Mouse (Mus musculus) CH12.LX (cell line): ENCODE data around the gene Thoc7. TPM values are rescaled to one million over a fixed set of nuclear protein-coding genes. Genes with fewer than 3 reads are reported as not detected.
A peak's percentile ranks its signal among the peaks of the same experiment; 100 is the strongest.
"Not testable (repeated sequence)": the region's sequence is repeated elsewhere in the genome, so short reads cannot be mapped to it uniquely, and the experiment has no call there.

Source experiments
- DNase-seq: peaks from one replicate; pipeline ENCODE4 v3.0.0-alpha.2; 2013; ENCODE audit errors: extremely low read depth
- H3K27ac ChIP-seq: 2 replicates; pipeline ENCODE4 v1.5.1; 2012; ENCODE audit warnings: low read depth, mild to moderate bottlenecking, control low read depth, moderate library complexity; ENCODE audit not compliant: insufficient read depth
- H3K27me3 ChIP-seq: replicated peaks from 2 replicates; pipeline ENCODE3; 2012; ENCODE audit warnings: inconsistent platforms
- H3K36me3 ChIP-seq, 2 experiments: replicated peaks in 1 of 2; 2 replicates each; pipeline versions ENCODE3 to v1.6.1; 2012; ENCODE audit warnings: inconsistent platforms in 1 of 2, low read length in 1 of 2, mild to moderate bottlenecking in 1 of 2, mixed read lengths in 1 of 2, moderate library complexity in 1 of 2; ENCODE audit not compliant: control insufficient read depth in 1 of 2, insufficient read depth in 1 of 2
- H3K4me1 ChIP-seq, 2 experiments: 2 replicates each; pipeline ENCODE4 v1.6.1; 2012; ENCODE audit warnings: inconsistent platforms in 1 of 2, moderate library complexity in 1 of 2; ENCODE audit not compliant: insufficient read depth in 2 of 2, control insufficient read depth in 1 of 2
- H3K4me2 ChIP-seq: 2 replicates; pipeline ENCODE4 v1.6.1; 2012; ENCODE audit warnings: low read depth, mild to moderate bottlenecking, control low read depth; ENCODE audit not compliant: poor library complexity, insufficient read depth, severe bottlenecking
- H3K4me3 ChIP-seq, 3 experiments: fragments of 150-350 bp in 1 of 3; sonication (generic) in 1 of 3; replicated peaks in 1 of 3; 2 replicates each; pipeline versions ENCODE3 to v1.5.1; 2011 to 2012; ENCODE audit warnings: low read depth in 2 of 3, low read length in 2 of 3, mild to moderate bottlenecking in 2 of 3, moderate library complexity in 2 of 3, control low read depth in 1 of 3, improper control_type of control experiment in 1 of 3, inconsistent platforms in 1 of 3, mixed read lengths in 1 of 3; ENCODE audit not compliant: poor library complexity in 1 of 3
- H3K79me2 ChIP-seq: replicated peaks from 2 replicates; pipeline ENCODE4 v1.6.1; 2012; ENCODE audit warnings: mild to moderate bottlenecking, moderate library complexity; ENCODE audit not compliant: control insufficient read depth, poor library complexity, insufficient read depth, severe bottlenecking; ENCODE audit errors: extremely low read depth
- H3K9ac ChIP-seq: 2 replicates; pipeline ENCODE4 v1.6.1; 2012; ENCODE audit warnings: low read depth, mild to moderate bottlenecking, control low read depth, moderate library complexity; ENCODE audit not compliant: insufficient read depth
- H3K9me3 ChIP-seq: replicated peaks from 2 replicates; pipeline ENCODE3; 2012; ENCODE audit warnings: low read length, inconsistent platforms, mixed read lengths
- BHLHE40 ChIP-seq: IDR thresholded peaks from 2 replicates; pipeline ENCODE4 v1.6.1; 2011; ENCODE audit warnings: mild to moderate bottlenecking, low read depth, low read length, improper control_type of control experiment
- ELF1 ChIP-seq: IDR thresholded peaks from 2 replicates; pipeline ENCODE4 v1.6.1; 2014; ENCODE audit warnings: low read depth, mild to moderate bottlenecking, inconsistent platforms, low read length, improper control_type of control experiment
- EP300 ChIP-seq: IDR thresholded peaks from 2 replicates; pipeline ENCODE4 v1.6.1; 2011; ENCODE audit warnings: low read length, improper control_type of control experiment
- ETS1 ChIP-seq: conservative IDR thresholded peaks from 2 replicates; pipeline ENCODE4 v1.6.1; 2012; ENCODE audit warnings: low read depth, mild to moderate bottlenecking, inconsistent platforms, low read length, improper control_type of control experiment, moderate library complexity
- HCFC1 ChIP-seq: IDR thresholded peaks from 2 replicates; pipeline ENCODE4 v1.6.1; 2012; ENCODE audit warnings: low read depth, mild to moderate bottlenecking, inconsistent platforms, low read length, improper control_type of control experiment
- IRF4 ChIP-seq: IDR thresholded peaks from 2 replicates; pipeline ENCODE4 v1.6.1; 2014; ENCODE audit warnings: low read depth, mild to moderate bottlenecking, inconsistent platforms, low read length, improper control_type of control experiment
- JUND ChIP-seq: conservative IDR thresholded peaks from 2 replicates; pipeline ENCODE4 v1.6.1; 2011; ENCODE audit warnings: low read depth, low read length, improper control_type of control experiment
- MAX ChIP-seq: IDR thresholded peaks from 2 replicates; pipeline ENCODE4 v1.6.1; 2011; ENCODE audit warnings: low read length, improper control_type of control experiment
- MAZ ChIP-seq: IDR thresholded peaks from 2 replicates; pipeline ENCODE4 v1.6.1; 2012; ENCODE audit warnings: low read depth, mild to moderate bottlenecking, inconsistent platforms, low read length, improper control_type of control experiment, moderate library complexity
- MXI1 ChIP-seq: IDR thresholded peaks from 2 replicates; pipeline ENCODE4 v1.6.1; 2011; ENCODE audit warnings: mild to moderate bottlenecking, low read depth, low read length, improper control_type of control experiment
- MYC ChIP-seq: IDR thresholded peaks from 2 replicates; pipeline ENCODE4 v1.6.1; 2011; ENCODE audit warnings: low read depth, mild to moderate bottlenecking, improper control_type of control experiment, low read length
- NELFE ChIP-seq: IDR thresholded peaks from 2 replicates; pipeline ENCODE4 v1.6.1; 2011; ENCODE audit warnings: low read depth, low read length, improper control_type of control experiment
- NRF1 ChIP-seq: IDR thresholded peaks from 2 replicates; pipeline ENCODE4 v1.6.1; 2014; ENCODE audit warnings: low read depth, mild to moderate bottlenecking, inconsistent platforms, low read length, improper control_type of control experiment, moderate library complexity
- PAX5 ChIP-seq: IDR thresholded peaks from 2 replicates; pipeline ENCODE4 v1.6.1; 2012; ENCODE audit warnings: low read length, inconsistent platforms, mixed read lengths
- RAD21 ChIP-seq: IDR thresholded peaks from 2 replicates; pipeline ENCODE4 v1.6.1; 2011; ENCODE audit warnings: low read depth, mild to moderate bottlenecking, low read length, improper control_type of control experiment, moderate library complexity
- RCOR1 ChIP-seq: conservative IDR thresholded peaks from 2 replicates; pipeline ENCODE4 v1.6.1; 2012; ENCODE audit warnings: low read depth, mild to moderate bottlenecking, inconsistent platforms, low read length, improper control_type of control experiment
- SIN3A ChIP-seq: IDR thresholded peaks from 2 replicates; pipeline ENCODE4 v1.6.1; 2012; ENCODE audit warnings: low read length, improper control_type of control experiment, inconsistent platforms
- TCF12 ChIP-seq: IDR thresholded peaks from 2 replicates; pipeline ENCODE4 v1.6.1; 2014; ENCODE audit warnings: low read depth, mild to moderate bottlenecking, inconsistent platforms, low read length, improper control_type of control experiment
- UBTF ChIP-seq: IDR thresholded peaks from 2 replicates; pipeline ENCODE4 v1.6.1; 2012; ENCODE audit warnings: low read depth, mild to moderate bottlenecking, inconsistent platforms, low read length, improper control_type of control experiment, moderate library complexity
- ZKSCAN1 ChIP-seq: IDR thresholded peaks from 2 replicates; pipeline ENCODE4 v1.6.1; 2012; ENCODE audit warnings: low read depth, inconsistent platforms, low read length, improper control_type of control experiment, borderline replicate concordance
- ZMIZ1 ChIP-seq: IDR thresholded peaks from 2 replicates; pipeline ENCODE4 v1.6.1; 2012; ENCODE audit warnings: low read depth, mild to moderate bottlenecking, inconsistent platforms, low read length, improper control_type of control experiment
- dilution Hi-C: fragments of 300-500 bp; cut with MboI; formaldehyde crosslinking; loops from 2 replicates; pipeline ENCODE4 v1.14.3; 2020; ENCODE audit warnings: low sequenced_read_pairs; ENCODE audit not compliant: extremely low pct_unique_long_range_greater_than_20kb, extremely low pct_ligation_motif_present
- in situ Hi-C: fragments of 300-500 bp; cut with MboI; formaldehyde crosslinking; loops from 3 replicates; pipeline ENCODE4 v1.14.3; 2019; ENCODE audit warnings: low sequenced_read_pairs, low pct_ligation_motif_present, low pct_unique_long_range_greater_than_20kb, mixed read lengths
- polyA plus RNA-seq: library from polyadenylated mRNA; unstranded; fragments of >175 nt; gene quantifications from 2 replicates; pipeline ENCODE4 v1.2.1, GENCODE M21; 2012; ENCODE audit warnings: low read depth; ENCODE audit not compliant: insufficient read length
- total RNA-seq, 2 experiments: library from RNA; depleted of rRNA; stranded (reverse); fragments of 300-350 nt in 1 of 2; fragments of >200 nt in 1 of 2; gene quantifications; 2 replicates each; pipeline ENCODE4 v1.2.3; 2012 to 2014

Thoc7 gene
- total and polyA plus RNA-seq, 3 experiments: 98.6 to 209 (median 162) TPM

GRCm38 (mm10) chr14:13960482-13961325 is 948 bp downstream of the Thoc7 start:
- dilution Hi-C loops (no loop called here), in situ Hi-C loops (no loop called here)
- no peaks in the 10 kb centered on the region for H3K27me3 ChIP-seq
- peaks cover 5 to 22% of the 10 kb centered on the region in 2 experiments for H3K36me3 ChIP-seq
- H3K9ac ChIP-seq: peak overlapping the region; percentile 96
- peak overlapping the region; percentile 73 to 90 (median 85) for H3K4me3 ChIP-seq
- H3K4me2 ChIP-seq: peak overlapping the region; percentile 84; the same call in 1 of the 2 replicates
- no peak for TF ChIP-seq EP300
- no peak for TF ChIP-seq BHLHE40
- TF ChIP-seq UBTF: peak; percentile 13; the same call in 1 of the 2 replicates
- TF ChIP-seq ETS1: no peak
- TF ChIP-seq SIN3A: peak; percentile 53
- 0 out of 2 replicates have a peak, but pooled peaks have one; percentile 11 for TF ChIP-seq ZMIZ1
- TF ChIP-seq MAX: no peak
- TF ChIP-seq MAZ: no peak
- no peak for TF ChIP-seq ELF1
- no peak for TF ChIP-seq NRF1
- no peak for TF ChIP-seq MYC
- 0 out of 2 replicates have a peak, but pooled peaks have one; percentile 2 for TF ChIP-seq HCFC1
- peak; percentile 7; the same call in 1 of the 2 replicates for TF ChIP-seq TCF12
- TF ChIP-seq ZKSCAN1: no peak
- no peak for TF ChIP-seq NELFE
- no peak for TF ChIP-seq PAX5
- TF ChIP-seq MXI1: peak; percentile 21; the same call in 1 of the 2 replicates
- TF ChIP-seq JUND: no peak
- no peak for TF ChIP-seq IRF4
- H3K4me1 ChIP-seq: peaks cover 3 to 22% of the 10 kb centered on the region in 2 experiments; a peak in 3 of 4 replicates
- H3K79me2 ChIP-seq: peaks cover 33% of the 10 kb centered on the region
- H3K9me3 ChIP-seq: no peaks in the 10 kb centered on the region
- DNase-seq: peak; percentile 38
- no peak overlapping the region; the same call in 1 of the 2 replicates for H3K27ac ChIP-seq

DNA sequence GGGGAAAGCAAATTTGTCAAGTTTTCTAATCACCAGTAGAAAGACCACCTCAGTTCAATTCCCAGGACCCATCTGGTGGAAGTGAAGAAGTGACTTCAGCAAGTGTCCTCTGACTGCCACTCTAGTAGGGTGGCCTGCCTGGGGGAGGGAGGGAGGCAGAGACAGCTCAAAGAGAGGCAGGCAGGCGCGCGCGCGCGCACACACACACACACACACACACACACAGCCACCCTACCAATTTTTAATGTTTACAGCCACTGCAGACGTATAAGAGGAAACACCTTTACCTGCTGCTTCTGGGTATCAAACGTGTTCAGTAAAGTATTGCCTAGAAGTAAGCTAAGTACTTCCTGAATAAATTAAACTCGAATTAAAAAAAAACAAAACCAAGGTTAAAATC is 1.6 kb downstream of the Thoc7 start:
- 0 out of 2 replicates have a peak, but pooled peaks have one; percentile 27 for TF ChIP-seq TCF12
- 0 out of 2 replicates have a peak, but pooled peaks have one; percentile 45 for TF ChIP-seq SIN3A
- TF ChIP-seq HCFC1: 0 out of 2 replicates have a peak, but pooled peaks have one; percentile 7
- peak; percentile 17; the same call in 1 of the 2 replicates for TF ChIP-seq RCOR1
- no peak for TF ChIP-seq RAD21
- TF ChIP-seq NRF1: peak; percentile 72
- Histone ChIP-seq H3K4me3 (peak overlapping the region; percentile 73 to 90 (median 85)), H3K4me2 (peak overlapping the region; percentile 84), H3K4me1 (peaks cover 3 to 22% of the 10 kb centered on the region in 2 experiments; a peak in 3 of 4 replicates), H3K27me3 (no peaks in the 10 kb centered on the region), H3K79me2 (peaks cover 33% of the 10 kb centered on the region), H3K27ac (no peak overlapping the region), H3K9ac (peak overlapping the region; percentile 96), H3K36me3 (peaks cover 8 to 28% of the 10 kb centered on the region in 2 experiments), H3K9me3 (no peaks in the 10 kb centered on the region)
- peak; percentile 54 for DNase-seq
- dilution Hi-C loops: no loop called here
- in situ Hi-C loops: no loop called here

DNA sequence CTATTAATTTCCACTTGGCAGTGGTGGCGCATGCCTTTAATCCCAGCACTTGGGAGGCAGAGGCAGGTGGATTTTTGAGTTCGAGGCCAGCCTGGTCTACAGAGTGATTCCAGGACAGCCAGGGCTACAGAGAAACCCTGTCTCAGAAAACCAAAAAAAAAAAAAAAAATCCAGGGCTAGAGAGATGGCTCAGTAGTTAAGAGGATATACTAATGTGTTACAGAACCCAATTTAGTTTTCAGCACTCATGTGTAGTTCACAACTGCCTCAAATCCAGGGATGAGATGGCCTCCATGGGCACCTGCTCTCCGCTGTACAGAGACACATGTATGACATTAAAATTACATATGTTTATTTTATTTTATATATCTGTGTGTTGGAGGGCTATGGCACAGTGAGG is 9.5 kb downstream of the Thoc7 start:
- H3K4me1 ChIP-seq, H3K4me2 ChIP-seq, H3K79me2 ChIP-seq, dilution Hi-C loops, H3K27me3 ChIP-seq, in situ Hi-C loops, H3K9ac ChIP-seq, H3K4me3 ChIP-seq, DNase-seq, H3K27ac ChIP-seq, H3K9me3 ChIP-seq: not testable (repeated sequence)
- peaks cover 30 to 74% of the 10 kb centered on the region in 2 experiments for H3K36me3 ChIP-seq
